Mouse (Mus musculus): Measurements from ENCODE around the gene Fcgbp. TPM values are rescaled to one million over a fixed set of nuclear protein-coding genes. Genes with fewer than 3 reads are reported as not detected.
A peak's percentile ranks its signal among the peaks of the same experiment; 100 is the strongest.

Fcgbp gene
- total and polyA plus RNA-seq, 2 experiments: 0.74 to 1.2 TPM

- no peak for DNase-seq (ENCODE audit: extremely low read depth, low read depth, low spot score)
- Histone ChIP-seq H3K4me1 (ENCODE audit: control insufficient read depth, insufficient read depth, low read length) (no peaks in the 10 kb centered on the region), H3K79me2 (ENCODE audit: control insufficient read depth, insufficient read depth, low read length) (no peaks in the 10 kb centered on the region), H3K9ac (ENCODE audit: low read depth, low read length) (no peak overlapping the region), H3K4me3 (ENCODE audit: insufficient read depth, low read depth, low read length) (no peak overlapping the region), H3K27ac (replicated peaks; ENCODE audit: insufficient read depth, low read depth, low read length) (no peak overlapping the region), H3K27me3 (ENCODE audit: control insufficient read depth, insufficient read depth, low read length) (no peaks in the 10 kb centered on the region), H3K36me3 (ENCODE audit: control insufficient read depth, insufficient read depth, low read length) (no peaks in the 10 kb centered on the region)
- 54% methylated on average over 6 of the region's 6 CpGs for WGBS
- TF ChIP-seq CTCF (IDR thresholded peaks at IDR 0.05; ENCODE audit: low read depth, low read length) (no peak), POLR2A (IDR thresholded peaks at IDR 0.05; ENCODE audit: extremely low read depth, insufficient read depth, low read length) (no peak)
Measured at GRCm38 (mm10) chr7:28159292-28159691, 88.3 kb downstream of the Fcgbp start.

- Histone ChIP-seq H3K4me1 (ENCODE audit: control insufficient read depth, insufficient read depth, low read length) (no peaks in the 10 kb centered on the region), H3K79me2 (ENCODE audit: control insufficient read depth, insufficient read depth, low read length) (no peaks in the 10 kb centered on the region), H3K9ac (ENCODE audit: low read depth, low read length) (no peak overlapping the region), H3K36me3 (ENCODE audit: control insufficient read depth, insufficient read depth, low read length) (no peaks in the 10 kb centered on the region), H3K27ac (replicated peaks; ENCODE audit: insufficient read depth, low read depth, low read length) (no peak overlapping the region), H3K4me3 (ENCODE audit: insufficient read depth, low read depth, low read length) (no peak overlapping the region), H3K27me3 (ENCODE audit: control insufficient read depth, insufficient read depth, low read length) (no peaks in the 10 kb centered on the region)
- no peak for DNase-seq (ENCODE audit: extremely low read depth, low read depth, low spot score)
- 85% methylated on average over 3 of the region's 3 CpGs for WGBS
- TF ChIP-seq POLR2A (IDR thresholded peaks at IDR 0.05; ENCODE audit: extremely low read depth, insufficient read depth, low read length) (no peak), CTCF (IDR thresholded peaks at IDR 0.05; ENCODE audit: low read depth, low read length) (no peak)
Measured at GRCm38 (mm10) chr7:28159893-28160292, 88.9 kb downstream of the Fcgbp start.

- TF ChIP-seq CTCF (IDR thresholded peaks at IDR 0.05; ENCODE audit: low read depth, low read length) (no peak), POLR2A (IDR thresholded peaks at IDR 0.05; ENCODE audit: extremely low read depth, insufficient read depth, low read length) (no peak)
- Histone ChIP-seq H3K9ac (ENCODE audit: low read depth, low read length) (no peak overlapping the region), H3K79me2 (ENCODE audit: control insufficient read depth, insufficient read depth, low read length) (no peaks in the 10 kb centered on the region), H3K27me3 (ENCODE audit: control insufficient read depth, insufficient read depth, low read length) (no peaks in the 10 kb centered on the region), H3K27ac (replicated peaks; ENCODE audit: insufficient read depth, low read depth, low read length) (no peak overlapping the region), H3K36me3 (ENCODE audit: control insufficient read depth, insufficient read depth, low read length) (no peaks in the 10 kb centered on the region), H3K4me1 (ENCODE audit: control insufficient read depth, insufficient read depth, low read length) (no peaks in the 10 kb centered on the region), H3K4me3 (ENCODE audit: insufficient read depth, low read depth, low read length) (no peak overlapping the region)
- DNase-seq (ENCODE audit: extremely low read depth, low read depth, low spot score): no peak
- 53% methylated on average over 9 of the region's 9 CpGs for WGBS
Measured at GRCm38 (mm10) chr7:28161163-28161749, 90.2 kb downstream of the Fcgbp start.

GRCm38 (mm10) chr7:28165406-28165805, 94.4 kb downstream of the Fcgbp start:
- Histone ChIP-seq H3K27me3 (ENCODE audit: control insufficient read depth, insufficient read depth, low read length) (no peaks in the 10 kb centered on the region), H3K4me3 (ENCODE audit: insufficient read depth, low read depth, low read length) (no peak overlapping the region), H3K4me1 (ENCODE audit: control insufficient read depth, insufficient read depth, low read length) (peaks cover under 1% of the 10 kb centered on the region; the same call in 1 of the 2 replicates), H3K36me3 (ENCODE audit: control insufficient read depth, insufficient read depth, low read length) (no peaks in the 10 kb centered on the region), H3K79me2 (ENCODE audit: control insufficient read depth, insufficient read depth, low read length) (0 out of 2 replicates have a peak, but pooled peaks cover under 1% of the 10 kb centered on the region), H3K9ac (ENCODE audit: low read depth, low read length) (no peak overlapping the region), H3K27ac (replicated peaks; ENCODE audit: insufficient read depth, low read depth, low read length) (no peak overlapping the region)
- TF ChIP-seq CTCF (IDR thresholded peaks at IDR 0.05; ENCODE audit: low read depth, low read length) (no peak), POLR2A (IDR thresholded peaks at IDR 0.05; ENCODE audit: extremely low read depth, insufficient read depth, low read length) (no peak)
- DNase-seq (ENCODE audit: extremely low read depth, low read depth, low spot score): no peak
- 77% methylated on average over 6 of the region's 6 CpGs for WGBS

GRCm38 (mm10) chr7:28168320-28169115, 97.5 kb downstream of the Fcgbp start:
- H3K4me3 ChIP-seq (ENCODE audit: insufficient read depth, low read depth, low read length): peak overlapping the region; percentile 83
- DNase-seq (ENCODE audit: extremely low read depth, low read depth, low spot score): peak; percentile 65
- peak overlapping the region; percentile 51 for H3K27ac ChIP-seq (replicated peaks; ENCODE audit: insufficient read depth, low read depth, low read length)
- H3K36me3 ChIP-seq (ENCODE audit: control insufficient read depth, insufficient read depth, low read length): no peaks in the 10 kb centered on the region
- peaks cover 20% of the 10 kb centered on the region for H3K79me2 ChIP-seq (ENCODE audit: control insufficient read depth, insufficient read depth, low read length)
- TF ChIP-seq POLR2A (IDR thresholded peaks at IDR 0.05; ENCODE audit: extremely low read depth, insufficient read depth, low read length): no peak
- peak; percentile 86 for TF ChIP-seq CTCF (IDR thresholded peaks at IDR 0.05; ENCODE audit: low read depth, low read length)
- H3K4me1 ChIP-seq (ENCODE audit: control insufficient read depth, insufficient read depth, low read length): peaks cover 17% of the 10 kb centered on the region
- WGBS: 5% methylated on average over 9 of the region's 9 CpGs
- no peaks in the 10 kb centered on the region for H3K27me3 ChIP-seq (ENCODE audit: control insufficient read depth, insufficient read depth, low read length)
- peak overlapping the region; percentile 68 for H3K9ac ChIP-seq (ENCODE audit: low read depth, low read length)
